Mouse (Mus musculus) A20 (cell line): ENCODE measurements around the gene Zfhx3.

Experiments
- DNase-seq: peaks from one replicate; pipeline ENCODE4 v3.0.0-alpha.2; 2011; ENCODE audit warnings: low read depth, low spot score

The Zfhx3 gene

GRCm38 (mm10) chr8:108887890-108888289 is 945.4 kb downstream of the Zfhx3 start:
- no peak for DNase-seq

- DNase-seq, result no peak
Observed at GRCm38 (mm10) chr8:108888924-108889323, 946.5 kb downstream of the Zfhx3 start.

GRCm38 (mm10) chr8:108889406-108889805 is 947.0 kb downstream of the Zfhx3 start:
- no peak for DNase-seq

GRCm38 (mm10) chr8:108894287-108894686 is 951.8 kb downstream of the Zfhx3 start:
- DNase-seq, result no peak

- DNase-seq, result no peak
Observed at GRCm38 (mm10) chr8:108896468-108897346, 954.3 kb downstream of the Zfhx3 start.

GRCm38 (mm10) chr8:108897347-108898100 is 955.1 kb downstream of the Zfhx3 start:
- DNase-seq, result no peak

GRCm38 (mm10) chr8:108899251-108899771 is 956.9 kb downstream of the Zfhx3 start:
- DNase-seq, result no peak

- no peak for DNase-seq
Observed at GRCm38 (mm10) chr8:108900541-108900940, 958.1 kb downstream of the Zfhx3 start.

GRCm38 (mm10) chr8:108901208-108901607 is 958.8 kb downstream of the Zfhx3 start:
- DNase-seq, result no peak

- no peak for DNase-seq
Observed at GRCm38 (mm10) chr8:108903550-108903949, 961.1 kb downstream of the Zfhx3 start.

GRCm38 (mm10) chr8:108904288-108904971 is 962.0 kb downstream of the Zfhx3 start:
- DNase-seq, result no peak

GRCm38 (mm10) chr8:108908066-108908465 is 965.6 kb downstream of the Zfhx3 start:
- DNase-seq, result no peak

GRCm38 (mm10) chr8:108908540-108908939 is 966.1 kb downstream of the Zfhx3 start:
- no peak for DNase-seq

- DNase-seq, result no peak
Observed at GRCm38 (mm10) chr8:108909035-108909434, 966.6 kb downstream of the Zfhx3 start.

- DNase-seq, result no peak
Observed at GRCm38 (mm10) chr8:108909455-108909854, 967.0 kb downstream of the Zfhx3 start.

GRCm38 (mm10) chr8:108910843-108911242 is 968.4 kb downstream of the Zfhx3 start:
- DNase-seq, result no peak

- DNase-seq, result no peak
Observed at GRCm38 (mm10) chr8:108911511-108911910, 969.1 kb downstream of the Zfhx3 start.

GRCm38 (mm10) chr8:108912998-108913397 is 970.6 kb downstream of the Zfhx3 start:
- no peak for DNase-seq

GRCm38 (mm10) chr8:108915425-108915824 is 973.0 kb downstream of the Zfhx3 start:
- DNase-seq, result no peak

- DNase-seq, result no peak
Observed at GRCm38 (mm10) chr8:108915876-108916275, 973.4 kb downstream of the Zfhx3 start.

GRCm38 (mm10) chr8:108920151-108920550 is 977.7 kb downstream of the Zfhx3 start:
- no peak for DNase-seq

GRCm38 (mm10) chr8:108923161-108923560 is 980.7 kb downstream of the Zfhx3 start:
- no peak for DNase-seq
